Mouse (Mus musculus): ENCODE data around the gene Zfp266. TPM values are rescaled to one million over a fixed set of nuclear protein-coding genes. Genes with fewer than 3 reads are reported as not detected.
A peak's percentile ranks its signal among the peaks of the same experiment; 100 is the strongest.

Zfp266 gene
- polyA plus RNA-seq, 1 experiment from 2014 or later = 124 TPM

DNA sequence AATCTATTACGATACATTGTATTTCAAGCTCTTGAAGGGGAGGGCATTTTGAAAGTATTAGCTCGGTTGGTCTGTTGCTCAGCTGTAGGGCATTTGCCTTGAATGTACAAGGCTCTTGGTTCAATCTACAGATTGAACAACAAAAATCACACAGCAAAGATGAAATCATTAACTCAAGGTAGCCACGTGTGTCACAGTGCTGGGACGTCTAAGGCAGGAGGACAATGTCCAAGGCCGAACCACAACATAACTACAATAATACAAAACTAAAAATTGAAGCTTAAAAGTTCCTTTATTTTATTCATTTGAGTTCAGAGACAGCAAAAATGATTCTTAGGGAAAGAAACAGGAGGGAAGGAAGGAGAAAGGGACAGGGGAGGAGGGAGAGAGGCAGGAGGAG, 31.7 kb downstream of the Zfp266 start:
- no peak overlapping the region for H3K9ac ChIP-seq
- ATAC-seq (replicated peaks) = no peak
- H3K4me1 ChIP-seq = peaks cover 42% of the 10 kb centered on the region
- no peaks in the 10 kb centered on the region for H3K9me3 ChIP-seq
- WGBS = 91% methylated on average over 5 of the region's 5 CpGs
- no peak overlapping the region for H3K4me3 ChIP-seq
- H3K36me3 ChIP-seq (replicated peaks) = peaks cover 4% of the 10 kb centered on the region
- H3K27me3 ChIP-seq (replicated peaks) = no peaks in the 10 kb centered on the region
- H3K4me2 ChIP-seq = no peak overlapping the region
- H3K27ac ChIP-seq = no peak overlapping the region

DNA sequence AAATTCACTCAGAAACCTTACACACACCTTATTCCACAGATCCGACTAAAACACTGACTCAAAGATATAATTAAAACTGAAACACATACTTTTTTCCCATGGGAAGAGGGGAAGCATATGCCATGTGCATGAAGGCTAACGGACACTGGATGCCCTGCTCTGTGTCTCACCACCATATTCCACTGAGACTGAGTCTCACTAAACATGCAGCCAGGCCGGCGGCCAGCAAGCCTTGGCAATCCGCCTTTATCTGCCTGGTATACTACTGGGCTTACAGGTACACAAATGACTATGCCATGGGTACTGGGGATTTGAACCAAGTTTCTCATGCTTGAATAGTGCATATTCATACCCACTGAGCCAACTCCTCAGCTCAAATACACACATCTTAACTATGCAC, 41.8 kb downstream of the Zfp266 start:
- H3K9me3 ChIP-seq = no peaks in the 10 kb centered on the region
- no peak overlapping the region for H3K9ac ChIP-seq
- 76% methylated on average over 5 of the region's 5 CpGs for WGBS
- ATAC-seq (replicated peaks) = no peak
- H3K36me3 ChIP-seq (replicated peaks) = peaks cover 28% of the 10 kb centered on the region
- H3K4me3 ChIP-seq = no peak overlapping the region
- no peak overlapping the region for H3K4me2 ChIP-seq
- H3K4me1 ChIP-seq = no peaks in the 10 kb centered on the region
- H3K27ac ChIP-seq = no peak overlapping the region
- H3K27me3 ChIP-seq (replicated peaks) = no peaks in the 10 kb centered on the region

GRCm38 (mm10) chr9:20476632-20477031, 44.6 kb downstream of the Zfp266 start:
- H3K9ac ChIP-seq = no peak overlapping the region

GRCm38 (mm10) chr9:20466761-20467442, 54.3 kb downstream of the Zfp266 start:
- Histone ChIP-seq H3K4me2 (no peak overlapping the region), H3K9ac (no peak overlapping the region), H3K27me3 (replicated peaks) (peaks cover 4% of the 10 kb centered on the region; the same call in 1 of the 2 replicates), H3K4me1 (no peaks in the 10 kb centered on the region), H3K4me3 (no peak overlapping the region), H3K36me3 (replicated peaks) (peaks cover 34% of the 10 kb centered on the region), H3K27ac (no peak overlapping the region), H3K9me3 (no peaks in the 10 kb centered on the region)
- 58% methylated on average over 7 of the region's 7 CpGs for WGBS
- ATAC-seq (replicated peaks) = peak; percentile 60

More at GRCm38 (mm10) chr9:20476632-20477031, 44.6 kb downstream of the Zfp266 start:
- WGBS = 96% methylated on average over 1 of the region's 1 CpGs
- Histone ChIP-seq H3K4me3 (no peak overlapping the region), H3K4me2 (no peak overlapping the region), H3K27ac (no peak overlapping the region), H3K9me3 (no peaks in the 10 kb centered on the region), H3K27me3 (replicated peaks) (no peaks in the 10 kb centered on the region), H3K4me1 (no peaks in the 10 kb centered on the region), H3K36me3 (replicated peaks) (peaks cover 42% of the 10 kb centered on the region)
- no peak for ATAC-seq (replicated peaks)

DNA sequence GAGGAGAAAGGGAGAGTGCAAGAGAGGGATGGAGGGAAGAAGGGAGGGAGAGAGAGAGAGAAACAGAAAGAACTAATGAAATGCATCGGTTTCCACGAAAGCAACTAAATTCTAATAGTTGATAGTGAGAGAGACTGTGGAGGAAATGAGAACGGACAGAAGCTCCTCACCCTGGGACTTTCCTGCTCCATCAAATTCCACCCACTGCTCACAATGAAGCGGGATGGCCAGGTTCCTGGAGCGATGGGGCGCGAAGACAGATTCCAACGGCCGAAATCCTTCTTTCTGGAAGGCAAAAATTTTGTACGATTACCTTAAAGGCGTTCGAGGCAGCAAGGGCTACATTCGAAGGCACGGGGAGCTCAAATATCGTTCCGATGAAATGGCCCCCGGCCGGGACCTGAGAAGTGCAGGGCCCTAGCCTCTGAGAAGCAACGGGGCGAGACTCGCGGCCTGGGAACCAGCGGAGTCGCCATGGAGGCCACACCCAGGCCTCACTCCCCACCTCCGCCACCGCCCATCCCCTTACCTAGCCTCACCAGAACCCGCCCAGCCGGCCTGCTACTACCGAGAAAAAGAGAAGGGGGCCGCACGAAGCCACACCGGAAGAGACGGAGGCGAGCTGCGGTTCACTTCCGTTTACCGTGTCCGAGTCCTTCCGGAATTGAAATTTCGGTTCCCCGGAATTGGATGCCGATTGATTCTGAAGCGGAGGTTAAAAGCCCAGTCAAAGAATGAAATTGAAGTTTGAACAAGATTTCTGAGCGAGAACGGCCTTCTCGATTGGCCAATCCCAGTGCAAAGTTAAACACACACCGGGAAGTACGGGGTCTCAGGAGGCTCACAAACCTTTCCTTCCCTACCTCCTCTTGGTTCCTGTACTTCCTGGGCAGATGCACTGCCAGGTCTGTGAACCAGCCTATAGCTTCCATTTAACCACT, 61.6 kb downstream of the Zfp266 start, which contains the start of gene Zfp26:
Gene Zfp26, minus strand, starts transcription at position 786 of the 941 bp plus-strand sequence.
- under 1% methylated on average over 48 of the region's 48 CpGs for WGBS
- H3K4me2 ChIP-seq = peak within 1 kb of the TSS; percentile 77
- H3K4me3 ChIP-seq = peak within 1 kb of the TSS; percentile 98
- no peaks in the 10 kb centered on the region for H3K9me3 ChIP-seq
- ATAC-seq (replicated peaks) = peak; percentile 93
- H3K36me3 ChIP-seq (replicated peaks) = peaks cover 5% of the 10 kb centered on the region; the same call in 1 of the 2 replicates
- peaks cover 20% of the 10 kb centered on the region for H3K4me1 ChIP-seq
- no peaks in the 10 kb centered on the region for H3K27me3 ChIP-seq (replicated peaks)
- peak within 1 kb of the TSS; percentile 91 for H3K9ac ChIP-seq
- peak within 1 kb of the TSS; percentile 88 for H3K27ac ChIP-seq

DNA sequence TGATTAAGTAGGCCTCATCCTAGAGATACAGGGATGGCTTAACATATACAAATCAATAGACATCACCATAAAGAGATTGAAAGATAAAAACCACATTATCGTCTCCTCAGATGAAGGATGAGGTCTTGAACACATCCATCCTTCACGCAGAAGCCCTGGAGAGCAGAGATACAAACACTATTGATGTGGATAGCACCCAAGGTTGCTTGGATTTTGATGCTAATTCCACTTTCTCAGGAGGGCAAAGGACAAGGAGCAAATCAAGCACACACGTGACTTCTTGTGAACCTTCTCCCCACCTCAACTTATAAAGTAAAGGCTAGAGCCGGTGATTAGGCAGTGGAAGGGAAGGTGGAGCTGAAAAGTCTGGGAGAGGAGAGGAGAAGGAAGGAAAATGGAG, 67.6 kb downstream of the Zfp266 start:
- Histone ChIP-seq H3K4me1 (peaks cover 11% of the 10 kb centered on the region), H3K4me2 (no peak overlapping the region), H3K36me3 (replicated peaks) (peaks cover 11% of the 10 kb centered on the region; the same call in 1 of the 2 replicates), H3K27ac (no peak overlapping the region), H3K9me3 (no peaks in the 10 kb centered on the region), H3K4me3 (no peak overlapping the region), H3K9ac (no peak overlapping the region), H3K27me3 (replicated peaks) (no peaks in the 10 kb centered on the region)
- WGBS = 91% methylated on average over 4 of the region's 4 CpGs
- ATAC-seq (replicated peaks) = no peak

GRCm38 (mm10) chr9:20451493-20451892, 69.7 kb downstream of the Zfp266 start:
- Histone ChIP-seq H3K4me2 (no peak overlapping the region), H3K9me3 (no peaks in the 10 kb centered on the region), H3K4me1 (no peaks in the 10 kb centered on the region), H3K36me3 (replicated peaks) (peaks cover 14% of the 10 kb centered on the region; the same call in 1 of the 2 replicates), H3K27ac (no peak overlapping the region), H3K27me3 (replicated peaks) (no peaks in the 10 kb centered on the region), H3K4me3 (no peak overlapping the region), H3K9ac (no peak overlapping the region)
- ATAC-seq (replicated peaks) = no peak
- 100% methylated on average over 1 of the region's 1 CpGs for WGBS

Other genes with a start within 250 kb of the Zfp266 start
- gene Olfr39, start 239.1 kb downstream of the Zfp266 start, polyA plus RNA-seq (2015; fragmentation: Nextera tagmentation; extraction: Ambion mirVana) = not detected in 2 replicates
- gene Olfr873, start 222.9 kb downstream of the Zfp266 start, polyA plus RNA-seq (2015; fragmentation: Nextera tagmentation; extraction: Ambion mirVana) = not detected in 2 replicates
- gene Olfr18, start 185.3 kb downstream of the Zfp266 start, polyA plus RNA-seq (2015; fragmentation: Nextera tagmentation; extraction: Ambion mirVana) = 0.11 and 0.19 TPM in 2 replicates
- 33.4 and 39.4 TPM in 2 replicates for gene Zfp560, start 136.2 kb downstream of the Zfp266 start, polyA plus RNA-seq (2015; fragmentation: Nextera tagmentation; extraction: Ambion mirVana)
- 13.9 and 15.8 TPM in 2 replicates for gene Zfp26, start 61.3 kb downstream of the Zfp266 start, polyA plus RNA-seq (2015; fragmentation: Nextera tagmentation; extraction: Ambion mirVana)
- 30.7 and 31.0 TPM in 2 replicates for gene Zfp426, start 28.7 kb downstream of the Zfp266 start, polyA plus RNA-seq (2015; fragmentation: Nextera tagmentation; extraction: Ambion mirVana)
- 49.1 and 60.5 TPM in 2 replicates for gene Zfp846, start 59.9 kb upstream of the Zfp266 start, polyA plus RNA-seq (2015; fragmentation: Nextera tagmentation; extraction: Ambion mirVana)
- gene Ubl5, start 121.5 kb upstream of the Zfp266 start, polyA plus RNA-seq (2015; fragmentation: Nextera tagmentation; extraction: Ambion mirVana) = 411 and 447 TPM in 2 replicates
- 16.0 and 17.8 TPM in 2 replicates for gene Fbxl12, start 123.3 kb upstream of the Zfp266 start, polyA plus RNA-seq (2015; fragmentation: Nextera tagmentation; extraction: Ambion mirVana)
- 65.0 and 68.4 TPM in 2 replicates for gene Pin1, start 130.7 kb upstream of the Zfp266 start, polyA plus RNA-seq (2015; fragmentation: Nextera tagmentation; extraction: Ambion mirVana)
- gene Olfm2, start 224.9 kb upstream of the Zfp266 start, polyA plus RNA-seq (2015; fragmentation: Nextera tagmentation; extraction: Ambion mirVana) = 209 and 213 TPM in 2 replicates